Mouse (Mus musculus): Measurements from ENCODE around the gene Erich3.
A peak's percentile ranks its signal among the peaks of the same experiment; 100 is the strongest.

Erich3 gene

GRCm38 (mm10) chr3:154673326-154673725, 9.7 kb downstream of the Erich3 start:
- DNase-seq (ENCODE audit: low spot score in 2 of 2) = no peak

GRCm38 (mm10) chr3:154682570-154682969, 18.9 kb downstream of the Erich3 start:
- DNase-seq (ENCODE audit: low spot score in 2 of 2) = no peak

DNA sequence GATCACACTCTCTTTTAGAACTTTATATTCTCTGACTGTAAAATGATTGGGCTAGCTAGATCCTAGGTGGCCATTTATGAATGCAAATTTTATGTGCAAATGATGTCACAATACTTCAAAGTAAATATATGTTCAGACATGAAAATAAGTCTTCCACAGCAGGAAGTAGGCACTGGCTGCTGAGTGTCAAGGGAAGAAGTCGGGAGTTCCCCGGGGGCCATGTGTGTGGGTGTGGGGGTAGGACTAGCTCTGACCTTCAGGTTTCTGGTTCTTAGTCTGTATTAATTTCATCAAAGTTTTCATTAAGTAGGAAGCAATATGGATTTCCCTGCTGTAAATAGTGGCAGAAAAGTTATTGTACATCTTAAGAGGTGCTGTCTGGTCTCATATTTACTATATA, 20.0 kb downstream of the Erich3 start:
- DNase-seq (ENCODE audit: low spot score in 2 of 2) = no peak

DNA sequence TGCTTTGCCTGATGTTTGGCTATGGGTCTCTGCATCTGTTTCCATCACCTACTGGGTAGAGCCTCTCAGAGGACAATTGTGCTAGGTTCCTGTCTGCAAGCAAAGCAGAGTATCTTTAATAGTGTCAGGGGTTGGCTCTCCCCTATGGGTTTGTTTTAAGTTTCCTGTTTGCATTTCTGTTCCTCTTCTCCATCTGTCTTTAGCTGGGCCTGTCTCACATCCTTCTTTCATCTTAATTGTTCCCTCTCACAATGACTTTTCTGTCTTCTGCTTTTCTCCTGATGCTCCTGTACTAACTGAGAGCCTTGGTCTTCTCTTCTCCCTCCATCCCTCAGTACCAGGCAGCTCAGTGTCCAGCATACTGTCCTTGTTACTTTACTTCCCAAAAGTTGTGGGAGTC, 26.6 kb downstream of the Erich3 start:
- no peak for DNase-seq (ENCODE audit: low spot score in 2 of 2)

DNA sequence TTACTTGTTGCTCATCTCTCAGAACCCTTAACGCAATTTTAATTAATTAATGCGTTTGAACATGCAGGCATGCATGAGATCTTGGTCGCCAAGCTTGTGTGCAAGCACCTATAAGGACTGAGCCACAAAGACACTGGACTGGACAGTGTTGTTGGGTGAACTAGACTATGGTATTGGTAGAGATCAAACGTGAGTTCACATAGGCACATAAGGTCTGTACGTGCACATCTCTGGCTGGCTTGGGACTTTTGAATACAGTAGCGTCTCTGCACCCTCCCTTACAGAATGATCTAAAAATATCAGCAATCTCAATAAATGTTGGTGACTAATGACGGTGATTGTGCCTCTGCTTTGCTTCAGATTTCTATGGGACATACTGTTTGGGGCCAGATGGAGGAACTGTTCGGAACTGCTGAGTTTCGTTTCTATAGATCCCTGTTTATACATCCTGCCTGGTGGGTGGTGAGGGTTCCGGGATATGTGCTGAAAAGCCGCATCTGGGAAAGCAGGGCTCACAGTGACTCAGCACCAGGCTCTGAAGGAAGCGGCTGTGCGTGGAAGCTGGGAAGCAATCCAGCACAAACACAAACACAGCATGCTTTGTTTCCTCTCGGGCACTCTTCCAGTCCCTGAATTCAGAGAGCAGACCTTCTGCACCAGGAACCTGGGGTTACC, 28.4 kb downstream of the Erich3 start:
- peak; percentile 82 for DNase-seq (ENCODE audit: low spot score in 2 of 2)

GRCm38 (mm10) chr3:154692572-154692922, 28.9 kb downstream of the Erich3 start:
- no peak for DNase-seq (ENCODE audit: low spot score in 2 of 2)

DNA sequence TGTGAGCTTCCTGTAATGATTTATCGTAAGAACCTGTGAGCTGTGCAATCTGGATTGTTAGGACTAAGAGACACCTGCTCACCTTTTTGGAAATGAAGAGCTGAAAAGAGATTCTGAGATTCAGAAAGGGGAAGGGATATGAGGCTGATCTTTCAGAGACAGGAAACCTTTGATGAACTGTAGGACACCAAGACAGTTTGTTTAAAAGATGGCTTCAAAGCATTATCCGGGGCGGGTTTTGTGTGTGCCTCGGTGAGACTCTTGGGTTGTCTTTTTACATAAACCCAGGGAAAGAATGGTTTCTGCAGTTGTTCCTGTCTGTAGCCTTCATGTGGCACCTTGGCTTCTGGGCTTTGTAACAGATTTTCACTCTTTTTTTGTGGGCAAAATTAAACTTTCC, 30.2 kb downstream of the Erich3 start:
- no peak for DNase-seq (ENCODE audit: low spot score in 2 of 2)

DNA sequence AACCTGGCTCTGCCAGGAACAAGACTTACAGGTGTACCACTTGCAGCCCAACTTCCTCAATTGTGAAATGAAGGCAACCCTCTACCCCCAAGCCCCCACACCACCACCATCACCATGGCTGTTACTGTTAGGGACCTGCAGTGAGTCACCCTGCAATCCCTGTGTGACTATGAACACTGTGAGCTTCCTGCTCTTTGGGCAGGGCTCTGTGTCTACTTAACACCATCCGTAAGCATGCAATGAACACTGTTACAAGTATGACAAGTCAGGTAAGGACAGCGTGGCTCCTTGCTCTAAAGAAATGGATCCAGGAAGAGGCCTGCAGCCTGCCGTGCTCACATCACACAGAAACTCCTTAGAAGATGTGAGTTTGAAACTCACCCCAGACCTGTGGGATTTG, 33.0 kb downstream of the Erich3 start:
- DNase-seq (ENCODE audit: low spot score in 2 of 2) = no peak

DNA sequence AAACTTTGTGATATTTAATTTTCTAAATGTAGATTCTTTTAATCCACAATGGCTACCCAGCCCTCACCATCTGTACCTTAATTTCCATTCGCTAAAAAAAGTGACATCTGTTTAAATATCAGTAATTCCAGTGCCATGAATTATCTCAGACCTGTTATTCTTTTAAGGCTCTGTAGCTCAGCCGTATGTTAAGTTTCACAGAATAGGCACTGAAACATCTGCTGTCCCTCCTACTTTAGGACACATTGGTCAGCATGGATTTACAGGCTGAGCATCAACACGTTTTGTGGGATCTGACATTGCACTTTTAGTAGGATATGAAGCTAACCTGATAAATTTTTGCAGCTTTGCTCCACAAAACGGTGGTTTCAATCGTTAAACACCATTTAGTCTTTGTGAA, 35.2 kb downstream of the Erich3 start:
- no peak for DNase-seq (ENCODE audit: low spot score in 2 of 2)

- no peak for DNase-seq (ENCODE audit: low spot score in 2 of 2)
Measured at GRCm38 (mm10) chr3:154700296-154700695, 36.6 kb downstream of the Erich3 start.

DNA sequence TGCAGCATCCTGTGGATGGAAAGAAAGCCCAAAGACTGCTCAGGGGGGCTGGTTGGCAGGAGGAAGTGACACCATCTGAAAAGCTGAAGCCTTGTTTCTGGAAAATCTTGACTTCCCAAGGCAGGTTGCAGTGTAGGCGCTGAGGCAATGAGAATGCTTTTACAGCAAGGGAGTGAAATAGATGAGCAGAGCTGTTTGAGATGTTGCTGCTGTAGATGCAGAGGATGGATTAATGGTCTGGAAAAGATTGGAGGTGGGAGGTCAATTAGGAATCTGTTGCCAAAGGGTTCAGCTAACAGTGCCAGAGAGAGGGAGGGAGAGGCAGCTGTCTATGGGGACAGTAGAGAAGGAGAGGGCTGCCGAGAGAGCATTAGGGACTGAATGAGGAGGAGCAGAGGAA, 37.1 kb downstream of the Erich3 start:
- DNase-seq (ENCODE audit: low spot score in 2 of 2) = no peak

DNA sequence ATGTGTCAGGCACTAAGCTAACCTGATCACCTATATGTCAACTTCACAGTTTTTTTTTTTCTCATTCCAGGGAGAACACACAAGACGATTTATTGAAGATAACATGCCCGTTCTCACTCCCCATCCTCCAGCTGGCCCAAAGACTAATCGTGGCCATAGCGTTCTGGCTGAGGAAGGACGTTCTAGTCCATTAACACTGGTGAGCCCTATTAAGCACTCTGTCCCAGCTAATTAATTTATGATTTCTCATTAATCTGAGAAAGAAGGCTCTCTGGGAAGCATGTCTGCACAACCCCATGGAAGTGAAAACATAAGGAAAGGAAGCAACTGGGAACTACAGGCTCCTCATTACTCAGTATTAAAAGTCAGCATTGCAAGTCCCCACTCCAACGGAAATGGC, 41.1 kb downstream of the Erich3 start:
- DNase-seq (ENCODE audit: low spot score in 2 of 2) = no peak

- DNase-seq (ENCODE audit: low spot score in 2 of 2) = no peak
Measured at GRCm38 (mm10) chr3:154708150-154708549, 44.5 kb downstream of the Erich3 start.

GRCm38 (mm10) chr3:154723198-154723597, 59.5 kb downstream of the Erich3 start:
- peak; percentile 13 to 45 for DNase-seq (ENCODE audit: low spot score in 2 of 2)

- DNase-seq (ENCODE audit: low spot score in 2 of 2) = no peak
Measured at GRCm38 (mm10) chr3:154731431-154731830, 67.8 kb downstream of the Erich3 start.

GRCm38 (mm10) chr3:154741496-154741895, 77.8 kb downstream of the Erich3 start:
- DNase-seq (ENCODE audit: low spot score in 2 of 2) = no peak

DNA sequence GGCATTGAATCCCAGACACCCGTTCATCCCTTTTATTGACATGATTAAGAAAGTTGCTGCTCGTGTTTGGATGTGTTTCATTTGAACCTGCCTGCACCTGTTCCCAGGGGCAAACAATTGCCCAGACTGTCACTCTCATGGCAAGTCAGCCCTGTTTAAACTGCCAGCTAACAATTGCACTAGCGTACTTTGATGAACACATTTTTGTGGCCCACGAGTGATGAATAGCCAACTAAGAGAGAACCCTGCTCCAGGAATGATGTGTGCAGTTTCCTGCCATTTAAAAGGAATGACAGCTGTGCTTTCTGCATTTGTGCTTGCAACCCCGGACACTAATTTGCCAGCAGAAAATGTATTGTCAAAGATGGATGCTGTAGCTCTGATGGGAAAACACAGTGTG, 79.3 kb downstream of the Erich3 start:
- DNase-seq (ENCODE audit: low spot score in 2 of 2) = no peak

DNA sequence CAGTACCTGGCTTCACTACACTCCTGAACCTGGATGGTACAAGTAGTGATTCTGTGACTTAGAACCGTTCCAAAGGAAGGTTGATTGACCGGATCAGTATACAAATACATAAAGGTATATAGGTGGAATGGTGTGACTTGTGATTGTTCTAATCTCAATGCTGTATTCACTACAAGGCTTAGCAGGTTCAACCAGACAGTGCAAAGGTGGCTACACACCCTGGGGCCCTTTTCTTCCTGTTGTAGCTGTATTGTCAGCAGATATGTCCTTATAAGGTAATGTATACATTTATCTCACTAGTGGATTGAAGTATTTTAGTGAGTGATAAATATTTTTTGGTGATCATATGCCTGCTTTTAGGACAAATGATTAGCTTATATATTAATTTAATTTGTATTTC, 80.7 kb downstream of the Erich3 start:
- no peak for DNase-seq (ENCODE audit: low spot score in 2 of 2)

GRCm38 (mm10) chr3:154754505-154754904, 90.8 kb downstream of the Erich3 start:
- peak in 1 of 2 experiments; percentile 20 for DNase-seq (ENCODE audit: low spot score in 2 of 2)

- no peak for DNase-seq (ENCODE audit: low spot score in 2 of 2)
Measured at GRCm38 (mm10) chr3:154755225-154755624, 91.6 kb downstream of the Erich3 start.

GRCm38 (mm10) chr3:154758089-154758488, 94.4 kb downstream of the Erich3 start:
- DNase-seq (ENCODE audit: low spot score in 2 of 2) = no peak

DNA sequence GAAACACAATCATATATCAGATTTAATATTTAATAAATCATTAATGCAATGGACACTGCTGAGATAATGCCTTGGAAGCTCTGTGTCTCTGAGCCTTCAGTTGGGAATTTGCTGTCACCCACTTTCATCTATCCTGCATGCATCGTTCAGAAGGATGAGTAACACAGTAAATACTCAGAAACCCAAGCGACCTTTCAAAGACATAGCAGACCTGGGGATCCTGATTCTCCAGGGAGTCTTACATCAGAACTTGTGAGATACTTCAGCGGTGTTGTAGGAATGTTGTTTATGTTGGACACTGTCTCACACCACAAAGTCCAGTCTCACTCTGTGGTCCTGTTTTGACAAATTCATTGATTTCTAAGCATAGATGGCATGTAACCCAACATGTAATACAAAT, 97.4 kb downstream of the Erich3 start:
- DNase-seq (ENCODE audit: low spot score in 2 of 2) = no peak

GRCm38 (mm10) chr3:154763374-154763773, 99.7 kb downstream of the Erich3 start:
- peak in 1 of 2 experiments; percentile 9 for DNase-seq (ENCODE audit: low spot score in 2 of 2)

DNA sequence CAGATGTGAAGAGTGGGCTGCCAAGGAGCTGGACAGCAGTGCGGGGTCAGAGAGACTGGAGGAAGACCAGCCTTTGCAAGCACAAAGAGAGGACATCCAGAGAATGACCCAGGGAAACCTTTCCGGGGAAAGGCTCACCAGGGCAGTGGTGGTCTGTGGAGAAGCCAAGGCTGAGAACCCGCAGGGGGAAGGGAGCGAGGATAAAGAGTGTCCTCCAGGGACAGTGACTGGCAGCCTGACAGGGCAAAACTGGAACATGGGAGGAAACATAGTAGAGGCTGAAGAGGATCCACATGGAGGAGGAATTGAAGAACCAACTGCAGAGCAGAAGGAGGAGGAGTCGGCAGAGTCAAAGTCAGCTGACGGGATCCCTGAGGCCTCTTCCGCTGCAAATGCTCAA, 100.5 kb downstream of the Erich3 start:
- DNase-seq (ENCODE audit: low spot score in 2 of 2) = peak in 1 of 2 experiments; percentile 23

Data from heart, adult 9 months (tissue).